Mouse (Mus musculus) liver, embryonic 14.5 days (tissue): ENCODE measurements around the gene Sphk2. TPM values are rescaled to one million over a fixed set of nuclear protein-coding genes. Genes with fewer than 3 reads are reported as not detected.

Experiments used
- ATAC-seq: fragments of 200-750 bp; cut with Nextera tagmentation; 2 replicates; pipeline ENCODE4 v1.8.0; 2017; ENCODE audit warnings: moderate number of reproducible peaks, mild to moderate bottlenecking, moderate library complexity; ENCODE audit not compliant: insufficient read depth
- DNase-seq, 3 experiments: peaks; one replicate each; pipeline ENCODE4 v3.0.0-alpha.2; 2012 to 2013; ENCODE audit warnings: low read depth in 3 of 3, low spot score in 3 of 3
- H3K27ac ChIP-seq: fragments of 300-500 bp; sonication (generic); 2 replicates; pipeline ENCODE4 v1.5.1; 2014; ENCODE audit warnings: moderate library complexity, mild to moderate bottlenecking, control low read depth, inconsistent platforms
- H3K27me3 ChIP-seq: fragments of 300-500 bp; sonication (generic); 2 replicates; pipeline ENCODE4 v1.6.1; 2014; ENCODE audit warnings: mild to moderate bottlenecking, low read length, moderate library complexity; ENCODE audit not compliant: control insufficient read depth, insufficient read depth
- H3K36me3 ChIP-seq: fragments of 300-500 bp; sonication (generic); replicated peaks from 2 replicates; pipeline ENCODE4 v1.6.1; 2014; ENCODE audit warnings: low read depth; ENCODE audit not compliant: control insufficient read depth, insufficient read depth
- H3K4me1 ChIP-seq, 2 experiments: fragments of 200-500 bp in 1 of 2; fragments of 300-500 bp in 1 of 2; sonication (generic) in 1 of 2; replicated peaks; 2 replicates each; pipeline ENCODE4 v1.6.1; 2012 to 2014; ENCODE audit warnings: antibody characterized with exemption in 1 of 2, inconsistent platforms in 1 of 2, low read length in 1 of 2; ENCODE audit not compliant: control insufficient read depth in 2 of 2, insufficient read depth in 2 of 2
- H3K4me2 ChIP-seq: fragments of 300-500 bp; sonication (generic); 2 replicates; pipeline ENCODE4 v1.6.1; 2014; ENCODE audit warnings: low read depth, mild to moderate bottlenecking, control low read depth, moderate library complexity
- H3K4me3 ChIP-seq, 2 experiments: fragments of 200-500 bp in 1 of 2; fragments of 300-500 bp in 1 of 2; sonication (generic) in 1 of 2; 2 replicates each; pipeline ENCODE4 v1.5.1; 2012 to 2014; ENCODE audit warnings: low read depth in 2 of 2, low read length in 2 of 2, mild to moderate bottlenecking in 2 of 2, control low read depth in 1 of 2, inconsistent platforms in 1 of 2, moderate library complexity in 1 of 2; ENCODE audit not compliant: insufficient read depth in 1 of 2
- H3K9ac ChIP-seq: fragments of 300-500 bp; sonication (generic); replicated peaks from 2 replicates; pipeline ENCODE4 v1.6.1; 2014; ENCODE audit warnings: mild to moderate bottlenecking, control low read depth, moderate library complexity
- H3K9me3 ChIP-seq: fragments of 300-500 bp; sonication (generic); 2 replicates; pipeline ENCODE4 v1.6.1; 2016; ENCODE audit warnings: low read length, mixed read lengths; ENCODE audit not compliant: control insufficient read depth
- CTCF ChIP-seq: IDR thresholded peaks from 2 replicates; pipeline ENCODE4 v1.5.1; 2016; ENCODE audit warnings: antibody characterized with exemption, low read depth, control low read depth
- EP300 ChIP-seq: IDR thresholded peaks from 2 replicates; pipeline ENCODE4 v1.6.1; 2016; ENCODE audit warnings: antibody characterized with exemption, low read depth
- WGBS: fragments of 180-500 bp; shearing (Covaris S2); extraction: QIAGEN DNeasy Blood & Tissue Kit; methylation state at CpG from one replicate; pipeline ENCODE4 v1.1.7; 2014; ENCODE audit not compliant: insufficient replicate concordance; 5-methylcytosine and 5-hydroxymethylcytosine counted together
- polyA plus RNA-seq, 2 experiments: library from polyadenylated mRNA; depleted of rRNA in 1 of 2; stranded (reverse) in 1 of 2; unstranded in 1 of 2; fragments of >200 nt; fragmentation: Nextera tagmentation in 1 of 2; extraction: Ambion mirVana in 1 of 2; gene quantifications; 2 replicates each; pipeline versions ENCODE4 v1.2.1 to v1.2.3; 2012 to 2014

Gene Sphk2
- polyA plus RNA-seq, 2 experiments, result 5.8 to 7.6 TPM

GRCm38 (mm10) chr7:45747450-45747849 lies 29.6 kb upstream of the Sphk2 start:
- no peaks in the 10 kb centered on the region for H3K36me3 ChIP-seq
- H3K27me3 ChIP-seq, result no peaks in the 10 kb centered on the region
- no peak overlapping the region for H3K4me2 ChIP-seq
- H3K9me3 ChIP-seq, result no peaks in the 10 kb centered on the region
- H3K27ac ChIP-seq, result no peak overlapping the region
- H3K4me3 ChIP-seq, result no peak overlapping the region
- ATAC-seq (no peak), DNase-seq (no peak)
- TF ChIP-seq EP300 (no peak), CTCF (no peak)
- H3K9ac ChIP-seq, result no peak overlapping the region
- H3K4me1 ChIP-seq, result no peaks in the 10 kb centered on the region; a peak in 1 of 4 replicates
- WGBS, result 66% methylated on average over 5 of the region's 5 CpGs

DNA sequence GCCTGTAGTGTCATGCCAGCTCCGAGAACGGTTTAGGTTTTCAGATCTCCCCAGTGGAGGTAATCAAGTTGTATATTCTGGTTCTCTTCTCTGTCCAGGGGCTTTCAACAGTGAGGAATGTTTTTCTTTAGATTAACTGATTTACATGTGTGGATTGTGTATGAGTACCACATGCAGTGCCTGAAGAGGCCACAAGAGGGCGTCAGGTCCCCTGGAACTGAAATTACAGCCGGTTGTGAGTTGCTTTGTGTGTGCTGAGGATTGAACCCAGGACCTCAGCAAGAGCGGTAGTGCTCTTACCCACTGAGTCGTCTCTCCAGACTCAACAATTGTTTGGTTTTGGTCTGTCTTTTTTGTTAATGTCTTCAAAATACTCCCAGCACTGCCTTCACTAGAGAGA lies 28.7 kb upstream of the Sphk2 start:
- no peaks in the 10 kb centered on the region for H3K27me3 ChIP-seq
- WGBS, result 53% methylated on average over 6 of the region's 6 CpGs
- no peak overlapping the region for H3K4me2 ChIP-seq

DNA sequence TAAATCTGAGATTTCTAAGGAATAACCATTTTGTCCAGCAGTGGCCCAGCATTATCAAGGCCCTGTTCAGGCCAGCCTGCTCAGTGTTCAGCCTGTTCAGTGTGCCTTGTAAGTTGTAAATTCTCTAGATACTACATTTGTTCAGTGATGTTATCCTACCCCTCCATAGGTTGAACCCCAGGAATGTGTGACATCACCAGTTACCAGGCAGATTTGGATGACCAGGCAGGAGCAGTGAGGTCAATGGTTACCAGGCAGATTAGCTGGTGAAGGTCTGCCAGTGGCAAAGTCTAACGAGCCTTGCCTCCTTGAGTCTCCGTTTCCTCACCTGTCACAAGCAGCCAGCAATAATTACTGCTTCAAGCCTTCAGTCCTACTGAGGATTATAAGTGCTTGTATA lies 26.6 kb upstream of the Sphk2 start:
- Histone ChIP-seq H3K4me2 (no peak overlapping the region), H3K36me3 (no peaks in the 10 kb centered on the region), H3K4me1 (peaks cover 0 to 4% of the 10 kb centered on the region in 2 experiments; a peak in 2 of 4 replicates), H3K9ac (no peak overlapping the region), H3K27me3 (no peaks in the 10 kb centered on the region), H3K9me3 (no peaks in the 10 kb centered on the region), H3K4me3 (no peak overlapping the region), H3K27ac (no peak overlapping the region)
- TF ChIP-seq EP300 (no peak), CTCF (no peak)
- peak in 1 of 3 experiments; percentile 31 for DNase-seq
- WGBS, result 36% methylated on average over 2 of the region's 2 CpGs
- no peak for ATAC-seq

More for the DNA sequence above, 28.7 kb upstream of the Sphk2 start:
- Histone ChIP-seq H3K36me3 (no peaks in the 10 kb centered on the region), H3K4me1 (peaks cover 0 to 4% of the 10 kb centered on the region in 2 experiments; a peak in 2 of 4 replicates), H3K9me3 (no peaks in the 10 kb centered on the region), H3K4me3 (no peak overlapping the region), H3K9ac (no peak overlapping the region), H3K27ac (no peak overlapping the region)
- no peak for ATAC-seq
- DNase-seq, result no peak
- no peak for TF ChIP-seq EP300
- TF ChIP-seq CTCF, result peak; percentile 75

GRCm38 (mm10) chr7:45742338-45742737 lies 24.5 kb upstream of the Sphk2 start:
- peak overlapping the region in 1 of 2 experiments; percentile 43; a peak in 1 of 4 replicates for H3K4me3 ChIP-seq
- WGBS, result 22% methylated on average over 19 of the region's 19 CpGs
- H3K36me3 ChIP-seq, result no peaks in the 10 kb centered on the region
- no peak overlapping the region for H3K27ac ChIP-seq
- ATAC-seq, result no peak
- H3K4me2 ChIP-seq, result peak overlapping the region; percentile 51
- no peaks in the 10 kb centered on the region for H3K9me3 ChIP-seq
- no peaks in the 10 kb centered on the region for H3K27me3 ChIP-seq
- DNase-seq, result peak in 1 of 3 experiments; percentile 38
- H3K4me1 ChIP-seq, result peaks cover 0 to 4% of the 10 kb centered on the region in 2 experiments; a peak in 2 of 4 replicates
- TF ChIP-seq CTCF (no peak), EP300 (no peak)
- H3K9ac ChIP-seq, result no peak overlapping the region

- Histone ChIP-seq H3K4me2 (peak overlapping the region; percentile 51), H3K9me3 (no peaks in the 10 kb centered on the region), H3K4me1 (peaks cover 0 to 4% of the 10 kb centered on the region in 2 experiments; a peak in 2 of 4 replicates), H3K4me3 (peak overlapping the region; percentile 6 to 43; a peak in 2 of 4 replicates), H3K9ac (no peak overlapping the region), H3K27ac (no peak overlapping the region), H3K36me3 (no peaks in the 10 kb centered on the region), H3K27me3 (no peaks in the 10 kb centered on the region)
- 27% methylated on average over 11 of the region's 11 CpGs for WGBS
- DNase-seq, result no peak
- peak; percentile 45; the same call in 1 of the 2 replicates for ATAC-seq
- TF ChIP-seq CTCF (no peak), EP300 (no peak)
These were observed 24.0 kb upstream of the Sphk2 start for GRCm38 (mm10) chr7:45741777-45742176.
